Mouse (Mus musculus) retina, embryonic 14.5 days (tissue): Measurements from ENCODE around the gene Htr1d.

Experiments
- DNase-seq: peaks from one replicate; pipeline ENCODE4 v3.0.0-alpha.2; 2015; ENCODE audit warnings: low spot score

Gene Htr1d

GRCm38 (mm10) chr4:136452286-136452685 is 29.0 kb downstream of the Htr1d start:
- DNase-seq: no peak

- no peak for DNase-seq
Observed at GRCm38 (mm10) chr4:136452792-136453191, 29.5 kb downstream of the Htr1d start.

- DNase-seq: peak; percentile 91
Observed at GRCm38 (mm10) chr4:136454850-136455260, 31.5 kb downstream of the Htr1d start.

- DNase-seq: no peak
Observed at GRCm38 (mm10) chr4:136456516-136457218, 33.3 kb downstream of the Htr1d start.

GRCm38 (mm10) chr4:136458276-136458675 is 35.0 kb downstream of the Htr1d start:
- no peak for DNase-seq

GRCm38 (mm10) chr4:136459210-136459609 is 35.9 kb downstream of the Htr1d start:
- no peak for DNase-seq

- no peak for DNase-seq
Observed at GRCm38 (mm10) chr4:136461206-136461605, 37.9 kb downstream of the Htr1d start.

- no peak for DNase-seq
Observed at GRCm38 (mm10) chr4:136461761-136462085, 38.4 kb downstream of the Htr1d start.

- peak; percentile 59 for DNase-seq
Observed at GRCm38 (mm10) chr4:136462086-136462838, 38.9 kb downstream of the Htr1d start, which contains the start of gene 6030445D17Rik. 6030445D17Rik (plus strand) TSS chr4:136462250.

GRCm38 (mm10) chr4:136462839-136463178 is 39.5 kb downstream of the Htr1d start:
- DNase-seq: peak; percentile 56

- DNase-seq: no peak
Observed at GRCm38 (mm10) chr4:136463436-136463835, 40.1 kb downstream of the Htr1d start.

GRCm38 (mm10) chr4:136466226-136466625 is 42.9 kb downstream of the Htr1d start:
- no peak for DNase-seq

GRCm38 (mm10) chr4:136468553-136469327 is 45.4 kb downstream of the Htr1d start:
- no peak for DNase-seq

GRCm38 (mm10) chr4:136469371-136469903 is 46.1 kb downstream of the Htr1d start, which contains the start of gene Luzp1:
Luzp1 (plus strand) TSS chr4:136469761.
- peak; percentile 96 for DNase-seq

GRCm38 (mm10) chr4:136469941-136470346 is 46.6 kb downstream of the Htr1d start:
- DNase-seq: peak; percentile 75

GRCm38 (mm10) chr4:136470347-136471071 is 47.2 kb downstream of the Htr1d start:
- peak; percentile 62 for DNase-seq

GRCm38 (mm10) chr4:136476692-136477091 is 53.4 kb downstream of the Htr1d start:
- DNase-seq: no peak

GRCm38 (mm10) chr4:136486549-136486948 is 63.2 kb downstream of the Htr1d start:
- DNase-seq: no peak
